Mouse (Mus musculus): ENCODE measurements around the gene Sbno1. TPM values are rescaled to one million over a fixed set of nuclear protein-coding genes. Genes with fewer than 3 reads are reported as not detected.

The Sbno1 gene
- total RNA-seq (2023) = 141 TPM

GRCm38 (mm10) chr5:124425412-124426259 lies at the start of gene Sbno1:
Gene Sbno1 (minus strand): TSS chr5:124426001.

GRCm38 (mm10) chr5:124439447-124440093 lies 13.8 kb upstream of the Sbno1 start, which contains the start of gene Kmt5a:
Gene Kmt5a (plus strand): TSS chr5:124439930.

GRCm38 (mm10) chr5:124362982-124363381 lies 62.8 kb downstream of the Sbno1 start, which contains the start of gene Cdk2ap1:
Gene Cdk2ap1 (minus strand): TSS chr5:124363082.

GRCm38 (mm10) chr5:124327510-124328364 lies 98.1 kb downstream of the Sbno1 start, which contains the start of the genes Mphosph9 and 2810006K23Rik:
Gene Mphosph9 (minus strand): TSS chr5:124327972.
Gene 2810006K23Rik (plus strand): TSS chr5:124328089.

Other genes starting within 250 kb of the Sbno1 start
- gene Pitpnm2, start 176.2 kb downstream of the Sbno1 start, total RNA-seq (2023) = 88.9 TPM
- 35.8 TPM for gene Mphosph9, start 98.0 kb downstream of the Sbno1 start, total RNA-seq (2023)
- 3.9 TPM for gene 2810006K23Rik, start 97.9 kb downstream of the Sbno1 start, total RNA-seq (2023)
- 60.5 TPM for gene Cdk2ap1, start 62.9 kb downstream of the Sbno1 start, total RNA-seq (2023)
- 42.9 TPM for gene Kmt5a, start 13.9 kb upstream of the Sbno1 start, total RNA-seq (2023)
- 30.8 TPM for gene Rilpl2, start 52.4 kb upstream of the Sbno1 start, total RNA-seq (2023)
- 15.2 TPM for gene Snrnp35, start 57.1 kb upstream of the Sbno1 start, total RNA-seq (2023)
- gene Rilpl1, start 105.4 kb upstream of the Sbno1 start, total RNA-seq (2023) = 2.0 TPM
- 112 TPM for gene Tmed2, start 114.7 kb upstream of the Sbno1 start, total RNA-seq (2023)
- 32.2 TPM for gene Ddx55, start 126.9 kb upstream of the Sbno1 start, total RNA-seq (2023)
- 32.6 TPM for gene Eif2b1, start 153.1 kb upstream of the Sbno1 start, total RNA-seq (2023)
- gene Gtf2h3, start 153.1 kb upstream of the Sbno1 start, total RNA-seq (2023) = 28.8 TPM
- gene Atp6v0a2, start 202.6 kb upstream of the Sbno1 start, total RNA-seq (2023) = 66.2 TPM

Measured in CD8-positive naive resting alpha-beta T cell, adult 57 days (primary cell).